Mouse (Mus musculus) embryonic facial prominence, embryonic 14.5 days (tissue): ENCODE measurements around the gene Exoc5. TPM values are rescaled to one million over a fixed set of nuclear protein-coding genes. Genes with fewer than 3 reads are reported as not detected.
A peak's percentile ranks its signal among the peaks of the same experiment; 100 is the strongest.

Source experiments
- ATAC-seq: fragments of 200-750 bp; cut with Nextera tagmentation; 2 replicates; pipeline ENCODE4 v1.8.0; 2017; ENCODE audit warnings: low read depth, moderate number of reproducible peaks, moderate TSS enrichment
- DNase-seq: peaks from one replicate; pipeline ENCODE4 v3.0.0-alpha.2; 2015; ENCODE audit warnings: low spot score
- H3K27ac ChIP-seq: fragments of 300-500 bp; sonication (generic); replicated peaks from 2 replicates; pipeline ENCODE4 v1.5.1; 2014; ENCODE audit warnings: low read depth, mild to moderate bottlenecking, low read length, moderate library complexity
- H3K27me3 ChIP-seq: fragments of 300-500 bp; sonication (generic); replicated peaks from 2 replicates; pipeline ENCODE4 v1.6.1; 2014; ENCODE audit warnings: low read length; ENCODE audit not compliant: control insufficient read depth, insufficient read depth
- H3K36me3 ChIP-seq: fragments of 300-500 bp; sonication (generic); 2 replicates; pipeline ENCODE4 v1.6.1; 2014; ENCODE audit warnings: low read length, mixed read lengths; ENCODE audit not compliant: control insufficient read depth, insufficient read depth
- H3K4me1 ChIP-seq: fragments of 300-500 bp; sonication (generic); 2 replicates; pipeline ENCODE4 v1.6.1; 2014; ENCODE audit warnings: antibody characterized with exemption, low read length; ENCODE audit not compliant: control insufficient read depth, insufficient read depth
- H3K4me2 ChIP-seq: fragments of 300-500 bp; sonication (generic); 2 replicates; pipeline ENCODE4 v1.6.1; 2014; ENCODE audit warnings: low read depth, mild to moderate bottlenecking, low read length, moderate library complexity, mixed read lengths
- H3K4me3 ChIP-seq: fragments of 300-500 bp; sonication (generic); 2 replicates; pipeline ENCODE4 v1.5.1; 2014; ENCODE audit warnings: low read depth, mild to moderate bottlenecking, low read length
- H3K9ac ChIP-seq: fragments of 300-500 bp; sonication (generic); 2 replicates; pipeline ENCODE4 v1.6.1; 2014; ENCODE audit warnings: low read depth, mild to moderate bottlenecking, low read length, moderate library complexity, mixed read lengths
- H3K9me3 ChIP-seq: fragments of 300-500 bp; sonication (generic); 2 replicates; pipeline ENCODE4 v1.6.1; 2016; ENCODE audit warnings: low read length; ENCODE audit not compliant: control insufficient read depth
- WGBS: fragments of 180-500 bp; shearing (Covaris S2); extraction: QIAGEN DNeasy Blood & Tissue Kit; methylation state at CpG from one replicate; pipeline ENCODE4 v1.1.7; 2014; 5-methylcytosine and 5-hydroxymethylcytosine counted together
- polyA plus RNA-seq: library from polyadenylated mRNA; unstranded; fragments of >200 nt; fragmentation: Nextera tagmentation; extraction: Ambion mirVana; gene quantifications from 2 replicates; pipeline ENCODE4 v1.2.1, GENCODE M21; 2014

Gene Exoc5
- polyA plus RNA-seq, 1 experiment from 2014 or later = 48.6 TPM

GRCm38 (mm10) chr14:48992070-48992580 lies 74.3 kb downstream of the Exoc5 start:
- no peak overlapping the region for H3K27ac ChIP-seq
- no peak for ATAC-seq
- H3K4me1 ChIP-seq = no peaks in the 10 kb centered on the region
- no peak for DNase-seq
- no peak overlapping the region for H3K4me3 ChIP-seq
- H3K36me3 ChIP-seq = no peaks in the 10 kb centered on the region
- no peaks in the 10 kb centered on the region for H3K27me3 ChIP-seq
- H3K9ac ChIP-seq = no peak overlapping the region
- H3K4me2 ChIP-seq = no peak overlapping the region
- no peaks in the 10 kb centered on the region for H3K9me3 ChIP-seq
- WGBS = 43% methylated on average over 3 of the region's 3 CpGs

GRCm38 (mm10) chr14:48991144-48991522 lies 75.3 kb downstream of the Exoc5 start:
- H3K27me3 ChIP-seq = no peaks in the 10 kb centered on the region
- H3K36me3 ChIP-seq = no peaks in the 10 kb centered on the region
- H3K4me3 ChIP-seq = peak overlapping the region; percentile 18; the same call in 1 of the 2 replicates
- no peak overlapping the region for H3K9ac ChIP-seq
- peak overlapping the region; percentile 46 for H3K4me2 ChIP-seq
- H3K9me3 ChIP-seq = no peaks in the 10 kb centered on the region
- 1% methylated on average over 7 of the region's 7 CpGs for WGBS
- no peaks in the 10 kb centered on the region for H3K4me1 ChIP-seq
- no peak overlapping the region for H3K27ac ChIP-seq
- ATAC-seq = no peak
- no peak for DNase-seq

GRCm38 (mm10) chr14:48990471-48991143 lies 75.8 kb downstream of the Exoc5 start:
- no peak overlapping the region for H3K9ac ChIP-seq
- ATAC-seq (peak; percentile 96), DNase-seq (peak; percentile 96)
- H3K4me3 ChIP-seq = peak overlapping the region; percentile 18; the same call in 1 of the 2 replicates
- 9% methylated on average over 17 of the region's 17 CpGs for WGBS
- H3K9me3 ChIP-seq = no peaks in the 10 kb centered on the region
- no peak overlapping the region for H3K27ac ChIP-seq
- no peaks in the 10 kb centered on the region for H3K4me1 ChIP-seq
- H3K27me3 ChIP-seq = no peaks in the 10 kb centered on the region
- H3K4me2 ChIP-seq = peak overlapping the region; percentile 46
- H3K36me3 ChIP-seq = no peaks in the 10 kb centered on the region

- no peak overlapping the region for H3K4me3 ChIP-seq
- no peak overlapping the region for H3K9ac ChIP-seq
- WGBS = 80% methylated on average over 8 of the region's 8 CpGs
- DNase-seq (no peak), ATAC-seq (no peak)
- H3K27me3 ChIP-seq = no peaks in the 10 kb centered on the region
- H3K27ac ChIP-seq = no peak overlapping the region
- no peaks in the 10 kb centered on the region for H3K4me1 ChIP-seq
- no peak overlapping the region for H3K4me2 ChIP-seq
- no peaks in the 10 kb centered on the region for H3K9me3 ChIP-seq
- H3K36me3 ChIP-seq = no peaks in the 10 kb centered on the region
Observed at GRCm38 (mm10) chr14:48989831-48990230, 76.6 kb downstream of the Exoc5 start.

GRCm38 (mm10) chr14:48986231-48986630 lies 80.2 kb downstream of the Exoc5 start:
- no peaks in the 10 kb centered on the region for H3K27me3 ChIP-seq
- no peaks in the 10 kb centered on the region for H3K36me3 ChIP-seq
- DNase-seq (no peak), ATAC-seq (no peak)
- no peaks in the 10 kb centered on the region for H3K9me3 ChIP-seq
- H3K4me3 ChIP-seq = no peak overlapping the region
- 67% methylated on average over 8 of the region's 8 CpGs for WGBS
- no peak overlapping the region for H3K4me2 ChIP-seq
- H3K27ac ChIP-seq = no peak overlapping the region
- no peaks in the 10 kb centered on the region for H3K4me1 ChIP-seq
- no peak overlapping the region for H3K9ac ChIP-seq

- Histone ChIP-seq H3K36me3 (no peaks in the 10 kb centered on the region), H3K9ac (no peak overlapping the region), H3K27ac (no peak overlapping the region), H3K9me3 (no peaks in the 10 kb centered on the region), H3K4me3 (no peak overlapping the region), H3K4me1 (no peaks in the 10 kb centered on the region), H3K27me3 (no peaks in the 10 kb centered on the region), H3K4me2 (no peak overlapping the region)
- no peak for ATAC-seq
- 46% methylated on average over 10 of the region's 10 CpGs for WGBS
- peak; percentile 32 for DNase-seq
Observed at GRCm38 (mm10) chr14:48985673-48986072, 80.8 kb downstream of the Exoc5 start.

- no peak overlapping the region for H3K9ac ChIP-seq
- 63% methylated on average over 3 of the region's 3 CpGs for WGBS
Observed at GRCm38 (mm10) chr14:48978971-48979388, 87.5 kb downstream of the Exoc5 start.

GRCm38 (mm10) chr14:48971546-48971945 lies 94.9 kb downstream of the Exoc5 start:
- H3K4me1 ChIP-seq = no peaks in the 10 kb centered on the region
- H3K9ac ChIP-seq = no peak overlapping the region
- H3K9me3 ChIP-seq = no peaks in the 10 kb centered on the region
- H3K27me3 ChIP-seq = no peaks in the 10 kb centered on the region
- ATAC-seq (no peak), DNase-seq (no peak)
- H3K4me2 ChIP-seq = no peak overlapping the region
- WGBS = 84% methylated on average over 2 of the region's 2 CpGs
- H3K27ac ChIP-seq = no peak overlapping the region
- H3K36me3 ChIP-seq = no peaks in the 10 kb centered on the region
- H3K4me3 ChIP-seq = no peak overlapping the region

More at GRCm38 (mm10) chr14:48978971-48979388, 87.5 kb downstream of the Exoc5 start:
- Histone ChIP-seq H3K4me3 (no peak overlapping the region), H3K27me3 (no peaks in the 10 kb centered on the region), H3K9me3 (no peaks in the 10 kb centered on the region), H3K4me1 (no peaks in the 10 kb centered on the region), H3K27ac (no peak overlapping the region), H3K36me3 (no peaks in the 10 kb centered on the region), H3K4me2 (no peak overlapping the region)
- no peak for DNase-seq
- ATAC-seq = no peak

GRCm38 (mm10) chr14:48968670-48969069 lies 97.8 kb downstream of the Exoc5 start:
- H3K9ac ChIP-seq = no peak overlapping the region
- WGBS = 72% methylated on average over 9 of the region's 9 CpGs
- H3K4me2 ChIP-seq = no peak overlapping the region
- no peaks in the 10 kb centered on the region for H3K36me3 ChIP-seq
- no peaks in the 10 kb centered on the region for H3K4me1 ChIP-seq
- no peak overlapping the region for H3K4me3 ChIP-seq
- no peaks in the 10 kb centered on the region for H3K9me3 ChIP-seq
- H3K27ac ChIP-seq = no peak overlapping the region
- H3K27me3 ChIP-seq = no peaks in the 10 kb centered on the region
- ATAC-seq (no peak), DNase-seq (no peak)
